ENCODE assay signal across 37 mouse cellular contexts in the genomic region with DNA sequence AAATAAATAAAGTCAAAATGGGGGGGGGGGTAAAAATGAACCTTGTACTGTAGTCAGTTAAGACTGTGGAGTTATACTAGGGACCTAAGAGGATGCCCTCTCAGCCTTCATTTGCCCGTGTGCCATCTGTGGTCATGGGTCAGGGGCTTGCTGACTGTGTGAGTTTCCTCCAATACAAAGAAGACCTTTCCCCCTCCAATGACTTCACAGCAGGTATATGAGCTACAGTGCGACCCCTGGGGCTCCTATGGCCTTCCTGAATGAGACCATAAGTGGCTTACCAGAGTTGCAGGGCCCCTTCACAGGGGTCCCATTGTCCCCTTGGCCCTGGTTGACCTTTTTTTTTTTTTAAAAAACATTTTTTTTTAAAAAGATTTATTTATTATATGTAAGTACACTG. TPM values are rescaled to one million over a fixed set of nuclear protein-coding genes. Genes with fewer than 3 reads are reported as not detected.
"Had no signal": no experiment of that assay in that cellular context is flagged by ENCODE, and none has a peak within 500 bp of the region (broad histone marks: within the 10 kb centered on the region; RNA-seq: fewer than 3 reads in every experiment).

No protein-coding gene starts in this region.

- H3K36me3 ChIP-seq: embryonic facial prominence, embryonic 10.5 days; embryonic facial prominence, embryonic 12.5 days; embryonic facial prominence, embryonic 13.5 days; embryonic facial prominence, embryonic 15.5 days; forebrain, embryonic 10.5 days; forebrain, embryonic 12.5 days; forebrain, embryonic 15.5 days had no signal

- H3K4me2 ChIP-seq: embryonic facial prominence, embryonic 12.5 days; embryonic facial prominence, embryonic 13.5 days; embryonic facial prominence, embryonic 15.5 days; forebrain, embryonic 12.5 days; forebrain, embryonic 13.5 days; forebrain, embryonic 15.5 days had no signal

- DNase-seq: cerebellum, adult 8-10 months; cerebellum, adult 9-10 months; cerebellum, adult 9-11 months; cerebellum, postnatal 10 days; cerebellum, postnatal 14 days; cerebellum, postnatal 25 days; cerebellum, postnatal 36 days; embryo, embryonic 11 days; forebrain, postnatal 0 days; gastrocnemius, adult 2 months; gastrocnemius, postnatal 10 days; gastrocnemius, postnatal 14 days; gastrocnemius, postnatal 25 days; gastrocnemius, postnatal 36 days; heart, adult 18-20 months; heart, adult 2 months had no signal

- ATAC-seq: forebrain, embryonic 13.5 days; forebrain, embryonic 14.5 days; forebrain, embryonic 15.5 days; forebrain, embryonic 16.5 days; forebrain, postnatal 0 days had no signal

- H3K27ac ChIP-seq: embryonic facial prominence, embryonic 10.5 days; embryonic facial prominence, embryonic 12.5 days; embryonic facial prominence, embryonic 13.5 days; embryonic facial prominence, embryonic 15.5 days; forebrain, embryonic 10.5 days; forebrain, embryonic 12.5 days; forebrain, embryonic 13.5 days; forebrain, embryonic 15.5 days; gastrocnemius, adult 2 months; heart, adult 2 months had no signal

- H3K9ac ChIP-seq: embryonic facial prominence, embryonic 12.5 days; embryonic facial prominence, embryonic 13.5 days; embryonic facial prominence, embryonic 15.5 days; forebrain, embryonic 12.5 days; forebrain, embryonic 13.5 days; forebrain, embryonic 15.5 days; forebrain, postnatal 0 days had no signal

- H3K9me3 ChIP-seq: embryonic facial prominence, embryonic 10.5 days; embryonic facial prominence, embryonic 12.5 days; embryonic facial prominence, embryonic 13.5 days; embryonic facial prominence, embryonic 15.5 days; forebrain, embryonic 10.5 days; forebrain, embryonic 12.5 days; forebrain, embryonic 13.5 days; forebrain, embryonic 15.5 days had no signal

- H3K4me3 ChIP-seq: embryonic facial prominence, embryonic 10.5 days; embryonic facial prominence, embryonic 12.5 days; embryonic facial prominence, embryonic 13.5 days; embryonic facial prominence, embryonic 15.5 days; erythroblast, embryonic 14.5 days; forebrain, embryonic 10.5 days; forebrain, embryonic 12.5 days; forebrain, embryonic 13.5 days; forebrain, embryonic 15.5 days; gastrocnemius, adult 2 months; heart, adult 2 months had no signal

- H3K27me3 ChIP-seq: embryonic facial prominence, embryonic 12.5 days; embryonic facial prominence, embryonic 13.5 days; embryonic facial prominence, embryonic 15.5 days; forebrain, embryonic 15.5 days had no signal

RNA-seq across cellular contexts. Expression of a gene that starts 5.7 kb away (rescaled TPM):
- total RNA-seq: forebrain, postnatal 0 days; gastrocnemius, adult 18-20 months; gastrocnemius, adult 2 months; gastrocnemius, adult 8-10 months; gastrocnemius, postnatal 10 days; gastrocnemius, postnatal 14 days; gastrocnemius, postnatal 25 days; gastrocnemius, postnatal 36 days; gastrocnemius, postnatal 4 days; granulocyte monocyte progenitor cell, adult 5-6 weeks; heart, adult 18-20 months; heart, adult 2 months; heart, adult 8-10 months had no signal
- polyA plus RNA-seq: cortical plate, adult 2 months; embryonic facial prominence, embryonic 11.5 days; embryonic facial prominence, embryonic 12.5 days; embryonic facial prominence, embryonic 13.5 days; embryonic facial prominence, embryonic 14.5 days; embryonic facial prominence, embryonic 15.5 days; erythroblast, embryonic 14.5 days; forebrain, embryonic 11.5 days; forebrain, embryonic 12.5 days; forebrain, embryonic 13.5 days; forebrain, embryonic 14.5 days; forebrain, embryonic 15.5 days; forebrain, embryonic 16.5 days; forebrain, postnatal 0 days; heart, adult 2 months had no signal

RNA-seq across cellular contexts. Expression of a gene that starts 11.3 kb away (rescaled TPM):
- total RNA-seq: common myeloid progenitor, adult 5-6 weeks; gastrocnemius, adult 18-20 months; gastrocnemius, postnatal 14 days; granulocyte monocyte progenitor cell, adult 5-6 weeks had no signal
- polyA plus RNA-seq: cortical plate, adult 2 months; erythroblast, embryonic 14.5 days; forebrain, embryonic 11.5 days; forebrain, embryonic 14.5 days had no signal
